Mouse (Mus musculus): ENCODE measurements around the gene Tff2. TPM values are rescaled to one million over a fixed set of nuclear protein-coding genes. Genes with fewer than 3 reads are reported as not detected.

The Tff2 gene
- polyA plus RNA-seq, 1 experiment from 2014 or later = not detected

DNA sequence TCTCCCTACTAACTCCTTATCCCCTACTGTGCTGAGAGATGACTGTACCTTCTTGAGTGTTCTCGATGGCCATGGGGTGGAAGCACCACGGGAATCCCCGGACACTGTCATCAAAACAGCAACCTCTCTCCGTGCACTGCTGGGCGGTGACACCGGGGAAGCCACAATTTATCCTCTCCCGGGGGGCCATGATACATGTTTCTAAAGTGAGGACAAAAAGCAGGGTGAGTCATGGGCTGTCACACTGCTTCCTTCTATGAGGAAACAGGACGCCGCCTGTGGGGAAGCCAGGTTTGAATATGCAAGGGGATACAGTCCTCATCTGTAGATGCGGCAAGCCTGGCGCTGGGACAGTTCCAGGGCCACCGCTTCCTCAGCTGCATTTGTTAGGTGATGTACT lies 18.5 kb upstream of the Tff2 start:
- H3K9ac ChIP-seq = no peak overlapping the region
- H3K4me1 ChIP-seq = 0 out of 2 replicates have a peak, but pooled peaks cover 4% of the 10 kb centered on the region
- no peaks in the 10 kb centered on the region for H3K9me3 ChIP-seq (replicated peaks)
- H3K27me3 ChIP-seq = no peaks in the 10 kb centered on the region; the same call in 1 of the 2 replicates
- ATAC-seq (ENCODE audit: low FRiP score) = no peak
- H3K4me3 ChIP-seq = no peak overlapping the region
- H3K4me2 ChIP-seq (replicated peaks) = no peak overlapping the region
- H3K36me3 ChIP-seq = no peaks in the 10 kb centered on the region
- 88% methylated on average over 12 of the region's 12 CpGs for WGBS
- H3K27ac ChIP-seq = no peak overlapping the region

DNA sequence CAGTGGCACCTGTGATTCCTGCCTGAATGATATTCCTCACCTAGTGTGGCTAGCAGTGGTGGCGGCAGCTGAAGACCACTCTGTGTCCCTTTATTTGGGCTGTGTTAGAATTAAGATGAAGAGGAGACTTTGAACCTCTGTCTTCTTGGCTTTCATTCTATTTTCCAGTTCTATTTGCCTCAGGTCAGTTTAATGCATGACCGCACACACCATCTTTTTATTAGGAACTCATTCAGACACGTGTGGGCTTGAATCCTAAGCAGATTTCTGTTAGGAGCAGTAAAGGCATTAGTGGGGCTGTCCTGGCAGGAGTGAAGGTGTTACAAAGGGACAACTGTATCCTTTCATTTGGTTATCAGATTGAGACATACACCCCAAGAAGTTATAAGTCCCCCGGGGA lies 16.2 kb upstream of the Tff2 start:
- Histone ChIP-seq H3K27ac (no peak overlapping the region), H3K9ac (no peak overlapping the region), H3K36me3 (no peaks in the 10 kb centered on the region), H3K4me1 (0 out of 2 replicates have a peak, but pooled peaks cover 4% of the 10 kb centered on the region), H3K4me3 (no peak overlapping the region), H3K9me3 (replicated peaks) (no peaks in the 10 kb centered on the region), H3K27me3 (no peaks in the 10 kb centered on the region; the same call in 1 of the 2 replicates), H3K4me2 (replicated peaks) (no peak overlapping the region)
- WGBS = 74% methylated on average over 4 of the region's 4 CpGs
- no peak for ATAC-seq (ENCODE audit: low FRiP score)

DNA sequence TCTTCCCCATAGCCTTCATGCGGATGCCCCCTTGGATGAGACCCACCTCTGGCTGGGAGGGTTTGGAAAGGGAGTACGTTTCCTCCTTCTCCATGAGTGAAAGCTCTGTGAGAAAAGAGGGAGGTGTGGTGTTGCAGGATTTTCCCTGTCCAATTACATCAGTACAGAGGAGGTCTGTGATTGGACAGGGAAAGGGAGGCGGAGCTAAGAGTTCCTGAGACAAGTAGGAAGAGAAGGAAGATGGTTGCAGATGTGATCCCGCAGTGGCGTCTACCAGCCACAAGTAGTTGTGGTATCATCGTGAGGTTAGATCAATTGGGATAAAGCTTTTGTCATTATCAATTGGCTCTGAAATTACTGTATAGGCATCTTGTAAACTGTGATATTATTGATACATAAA lies 13.8 kb upstream of the Tff2 start:
- H3K36me3 ChIP-seq = no peaks in the 10 kb centered on the region
- no peak overlapping the region for H3K9ac ChIP-seq
- H3K4me2 ChIP-seq (replicated peaks) = no peak overlapping the region
- ATAC-seq (ENCODE audit: low FRiP score) = no peak
- H3K27ac ChIP-seq = no peak overlapping the region
- H3K9me3 ChIP-seq (replicated peaks) = no peaks in the 10 kb centered on the region
- 0 out of 2 replicates have a peak, but pooled peaks cover 4% of the 10 kb centered on the region for H3K4me1 ChIP-seq
- no peak overlapping the region for H3K4me3 ChIP-seq
- no peaks in the 10 kb centered on the region for H3K27me3 ChIP-seq
- WGBS = 77% methylated on average over 6 of the region's 6 CpGs

DNA sequence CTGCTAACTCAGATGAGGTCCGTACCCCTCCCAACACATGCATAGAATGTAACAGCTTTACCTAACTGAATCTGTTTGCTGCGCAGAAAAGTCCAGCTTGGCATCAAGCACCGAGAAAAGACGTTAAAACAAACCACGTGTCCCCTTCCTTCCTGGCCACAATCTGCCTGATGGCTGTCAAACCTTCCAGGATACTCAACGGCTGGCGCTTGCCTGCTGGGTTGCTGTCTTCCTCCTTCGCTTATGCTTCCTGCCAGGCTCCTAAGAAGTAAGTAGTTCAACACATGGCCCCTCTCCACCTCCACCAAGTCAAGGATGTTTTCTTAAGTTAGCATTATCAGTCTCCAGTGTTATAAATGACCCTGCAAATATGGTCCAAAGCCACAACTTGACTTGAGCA lies 9.7 kb upstream of the Tff2 start:
- WGBS = 73% methylated on average over 8 of the region's 8 CpGs

DNA sequence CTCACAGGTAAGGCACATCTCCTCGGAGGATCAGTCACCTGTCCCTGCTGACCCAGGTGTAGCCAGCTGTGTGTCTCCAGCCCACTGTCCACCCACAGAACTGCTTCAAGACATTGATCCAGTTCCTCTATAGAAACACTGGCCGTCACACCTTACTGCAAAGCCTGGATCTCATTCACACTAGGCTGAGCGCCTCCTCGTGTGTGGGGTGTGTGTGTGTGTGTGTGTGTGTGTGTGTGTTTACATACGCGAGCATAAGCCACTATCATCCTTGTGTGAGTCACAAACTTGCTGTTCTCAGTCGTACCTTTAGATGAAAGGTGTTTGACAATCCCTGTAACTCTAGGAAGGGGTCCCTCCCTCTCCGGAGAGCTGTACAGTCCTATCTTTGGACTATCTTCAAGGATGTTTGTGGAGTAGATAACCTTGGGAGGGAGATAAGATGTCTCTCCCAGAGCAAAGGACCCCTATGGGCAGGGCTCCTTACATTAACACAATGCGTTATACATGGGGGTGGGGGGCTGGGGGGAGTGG lies 9.0 kb upstream of the Tff2 start:
- no peak overlapping the region for H3K4me2 ChIP-seq (replicated peaks)
- ATAC-seq (ENCODE audit: low FRiP score) = no peak
- H3K4me3 ChIP-seq = no peak overlapping the region
- H3K9me3 ChIP-seq (replicated peaks) = no peaks in the 10 kb centered on the region
- 92% methylated on average over 9 of the region's 9 CpGs for WGBS
- H3K27ac ChIP-seq = no peak overlapping the region
- H3K9ac ChIP-seq = no peak overlapping the region
- no peaks in the 10 kb centered on the region for H3K27me3 ChIP-seq
- H3K4me1 ChIP-seq = 0 out of 2 replicates have a peak, but pooled peaks cover 2% of the 10 kb centered on the region
- H3K36me3 ChIP-seq = no peaks in the 10 kb centered on the region

More for the DNA sequence above, 9.7 kb upstream of the Tff2 start:
- no peaks in the 10 kb centered on the region for H3K36me3 ChIP-seq
- H3K27me3 ChIP-seq = no peaks in the 10 kb centered on the region
- H3K4me2 ChIP-seq (replicated peaks) = no peak overlapping the region
- no peak overlapping the region for H3K9ac ChIP-seq
- no peak for ATAC-seq (ENCODE audit: low FRiP score)
- 0 out of 2 replicates have a peak, but pooled peaks cover 2% of the 10 kb centered on the region for H3K4me1 ChIP-seq
- no peaks in the 10 kb centered on the region for H3K9me3 ChIP-seq (replicated peaks)
- no peak overlapping the region for H3K4me3 ChIP-seq
- H3K27ac ChIP-seq = no peak overlapping the region

DNA sequence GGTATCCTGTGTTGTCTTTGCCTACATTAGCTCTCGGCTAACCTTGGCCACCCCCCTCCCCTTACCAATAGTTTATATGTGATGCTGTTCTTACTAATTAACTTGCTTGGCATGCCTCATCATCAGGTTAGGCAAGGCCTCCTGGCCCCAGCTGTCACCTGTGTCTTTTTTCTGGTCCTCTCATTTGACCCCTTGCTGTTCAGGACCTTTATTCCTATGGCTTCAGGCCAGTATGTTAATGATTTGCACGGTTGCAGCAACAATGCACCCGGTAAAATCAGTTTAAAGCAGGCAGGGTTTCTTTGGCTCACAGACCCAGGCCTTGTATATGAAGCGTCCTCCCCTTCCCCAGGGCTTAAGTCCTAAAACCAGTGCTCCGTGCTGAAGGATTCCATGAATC lies 8.4 kb upstream of the Tff2 start:
- 45% methylated on average over 5 of the region's 5 CpGs for WGBS
- Histone ChIP-seq H3K27ac (no peak overlapping the region), H3K4me3 (no peak overlapping the region), H3K9me3 (replicated peaks) (no peaks in the 10 kb centered on the region), H3K27me3 (no peaks in the 10 kb centered on the region), H3K4me2 (replicated peaks) (no peak overlapping the region), H3K4me1 (0 out of 2 replicates have a peak, but pooled peaks cover 2% of the 10 kb centered on the region), H3K36me3 (no peaks in the 10 kb centered on the region), H3K9ac (no peak overlapping the region)
- ATAC-seq (ENCODE audit: low FRiP score) = no peak

DNA sequence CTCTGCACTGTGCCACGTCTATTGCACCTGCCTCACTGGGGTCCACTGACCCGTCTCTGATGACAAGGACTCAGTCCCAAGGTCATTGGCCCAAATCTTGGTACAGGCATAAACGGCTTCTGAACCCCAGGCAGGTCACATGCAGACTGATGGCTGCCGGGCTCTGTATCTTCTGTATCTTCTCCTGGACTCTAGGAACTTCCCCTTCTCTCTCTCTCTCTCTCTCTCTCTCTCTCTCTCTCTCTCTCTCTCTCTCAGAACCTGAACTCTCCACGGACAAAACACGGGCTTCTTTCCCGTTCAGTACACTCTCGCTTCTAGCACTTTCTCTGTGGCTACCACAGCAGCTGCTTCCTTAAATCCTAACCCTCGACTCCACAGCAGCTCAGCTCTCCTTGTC lies 1.9 kb upstream of the Tff2 start:
- Histone ChIP-seq H3K4me1 (0 out of 2 replicates have a peak, but pooled peaks cover 3% of the 10 kb centered on the region), H3K36me3 (no peaks in the 10 kb centered on the region), H3K4me2 (replicated peaks) (no peak overlapping the region), H3K9me3 (replicated peaks) (no peaks in the 10 kb centered on the region; the same call in 1 of the 2 replicates), H3K27ac (no peak overlapping the region), H3K4me3 (no peak overlapping the region), H3K27me3 (0 out of 2 replicates have a peak, but pooled peaks cover 6% of the 10 kb centered on the region), H3K9ac (no peak overlapping the region)
- 84% methylated on average over 9 of the region's 9 CpGs for WGBS
- ATAC-seq (ENCODE audit: low FRiP score) = no peak

DNA sequence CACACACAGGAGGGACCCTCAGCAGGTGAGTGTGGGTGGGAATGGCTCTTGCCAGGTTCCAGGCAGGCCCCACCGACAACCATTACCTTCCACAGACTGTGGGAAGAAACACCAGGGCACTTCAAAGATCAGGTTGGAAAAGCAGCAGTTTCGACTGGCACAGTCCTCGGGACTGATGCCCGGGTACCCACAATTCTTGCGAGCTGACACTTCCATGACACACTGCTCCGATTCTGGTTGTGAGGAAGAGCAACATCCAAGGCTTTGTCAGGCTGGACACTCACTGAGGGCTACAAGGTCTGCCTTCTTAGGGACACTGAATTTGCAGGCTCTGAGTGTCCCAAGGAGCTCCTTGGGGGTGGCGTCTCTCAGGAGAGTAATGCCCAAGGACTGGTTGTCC lies 2.0 kb downstream of the Tff2 start:
- H3K4me1 ChIP-seq = 0 out of 2 replicates have a peak, but pooled peaks cover 3% of the 10 kb centered on the region
- no peak overlapping the region for H3K4me3 ChIP-seq
- H3K4me2 ChIP-seq (replicated peaks) = no peak overlapping the region
- H3K27me3 ChIP-seq = peaks cover 6% of the 10 kb centered on the region; the same call in 1 of the 2 replicates
- no peak overlapping the region for H3K9ac ChIP-seq
- no peak for ATAC-seq (ENCODE audit: low FRiP score)
- H3K27ac ChIP-seq = no peak overlapping the region
- WGBS = 91% methylated on average over 7 of the region's 7 CpGs
- H3K9me3 ChIP-seq (replicated peaks) = no peaks in the 10 kb centered on the region; the same call in 1 of the 2 replicates
- H3K36me3 ChIP-seq = no peaks in the 10 kb centered on the region

DNA sequence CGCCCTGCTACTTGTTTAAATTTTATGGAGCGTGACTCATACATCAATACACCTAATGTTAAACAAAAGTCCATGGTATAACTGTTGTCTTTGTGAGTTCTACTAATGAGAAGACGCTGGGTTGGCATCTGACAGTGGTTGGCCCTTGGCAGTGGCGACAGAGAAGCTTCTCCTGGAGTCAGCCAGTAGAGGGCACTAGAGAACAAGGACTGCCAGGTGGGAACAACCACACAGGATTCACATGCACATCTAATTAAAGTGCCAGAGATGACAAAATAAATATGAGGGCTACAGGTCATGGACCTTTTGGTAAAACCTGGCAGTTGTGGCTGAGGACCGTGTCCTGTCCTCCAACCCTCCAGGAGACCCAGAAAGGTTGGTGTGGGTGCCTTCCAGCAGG lies 5.7 kb downstream of the Tff2 start:
- Histone ChIP-seq H3K9ac (no peak overlapping the region), H3K9me3 (replicated peaks) (no peaks in the 10 kb centered on the region), H3K27me3 (peaks cover 6% of the 10 kb centered on the region; the same call in 1 of the 2 replicates), H3K4me3 (no peak overlapping the region), H3K4me2 (replicated peaks) (no peak overlapping the region), H3K27ac (no peak overlapping the region), H3K36me3 (no peaks in the 10 kb centered on the region), H3K4me1 (no peaks in the 10 kb centered on the region)
- peak; percentile 26; the same call in 1 of the 2 replicates for ATAC-seq (ENCODE audit: low FRiP score)
- WGBS = 23% methylated on average over 5 of the region's 5 CpGs

DNA sequence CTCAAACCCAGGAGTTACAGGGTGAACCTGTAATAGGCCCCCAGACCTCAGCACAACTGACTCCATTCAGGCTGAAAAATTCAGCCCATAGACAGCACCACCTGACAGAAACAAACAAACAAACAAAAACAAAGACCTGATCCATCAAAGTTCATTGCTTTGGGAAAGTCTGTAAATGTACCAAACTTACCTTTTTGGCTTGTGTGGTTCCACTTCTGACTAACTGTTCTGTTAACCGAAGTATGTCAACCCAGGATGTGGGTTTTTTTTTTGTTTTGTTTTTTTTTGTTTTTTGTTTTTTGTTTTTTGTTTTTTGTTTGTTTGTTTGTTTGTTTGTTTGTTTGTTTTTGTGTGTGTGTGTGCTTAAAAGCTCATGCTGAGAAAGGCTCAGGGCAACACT lies 7.3 kb downstream of the Tff2 start:
- Histone ChIP-seq H3K36me3 (no peaks in the 10 kb centered on the region), H3K9ac (no peak overlapping the region), H3K4me3 (no peak overlapping the region), H3K27me3 (no peaks in the 10 kb centered on the region; the same call in 1 of the 2 replicates), H3K9me3 (replicated peaks) (no peaks in the 10 kb centered on the region), H3K4me2 (replicated peaks) (no peak overlapping the region), H3K4me1 (no peaks in the 10 kb centered on the region), H3K27ac (no peak overlapping the region)
- no peak for ATAC-seq (ENCODE audit: low FRiP score)
- WGBS = 90% methylated on average over 1 of the region's 1 CpGs

DNA sequence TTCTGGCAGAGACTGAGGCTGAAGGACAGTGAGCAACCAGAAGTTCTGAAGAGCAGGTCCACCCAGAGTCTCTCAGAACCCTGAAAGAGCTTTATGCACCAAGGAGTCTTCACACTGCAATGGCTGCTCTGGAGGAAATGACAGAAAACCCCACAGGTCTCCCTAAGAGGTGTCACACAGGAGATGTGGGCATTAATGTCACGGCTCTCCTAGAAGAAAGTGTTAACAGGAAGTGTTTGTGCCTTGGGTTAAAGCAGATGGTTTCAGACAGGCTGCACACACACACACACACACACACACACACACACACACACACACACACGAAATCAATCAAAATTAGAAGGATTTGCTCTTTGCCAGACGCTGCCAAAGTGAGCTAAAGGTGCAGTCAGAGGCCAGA lies 7.8 kb downstream of the Tff2 start:
- Histone ChIP-seq H3K36me3 (no peaks in the 10 kb centered on the region), H3K4me3 (no peak overlapping the region), H3K4me1 (no peaks in the 10 kb centered on the region), H3K9me3 (replicated peaks) (no peaks in the 10 kb centered on the region), H3K27ac (no peak overlapping the region), H3K4me2 (replicated peaks) (no peak overlapping the region), H3K27me3 (no peaks in the 10 kb centered on the region; the same call in 1 of the 2 replicates), H3K9ac (no peak overlapping the region)
- ATAC-seq (ENCODE audit: low FRiP score) = no peak
- 58% methylated on average over 3 of the region's 3 CpGs for WGBS

DNA sequence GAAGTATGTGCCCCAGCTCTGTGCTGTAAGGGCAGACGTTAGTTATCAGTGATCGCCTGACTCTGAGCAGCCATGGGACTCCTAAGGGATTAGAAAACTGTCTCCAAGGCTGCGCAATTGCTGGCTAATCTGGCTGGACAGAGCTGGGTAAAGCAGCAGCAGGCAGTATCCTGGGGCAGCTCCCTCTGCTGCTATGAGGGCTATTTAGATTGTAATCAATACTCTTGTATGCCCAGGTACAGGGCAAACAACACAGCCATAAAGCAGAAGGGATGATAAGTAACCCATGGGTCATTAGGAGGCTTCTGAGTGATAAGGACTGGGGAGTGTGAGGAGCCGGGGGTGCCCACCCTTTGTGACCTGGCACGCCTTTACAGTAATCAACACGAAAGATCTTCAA lies 9.2 kb downstream of the Tff2 start:
- Histone ChIP-seq H3K9ac (no peak overlapping the region), H3K4me1 (no peaks in the 10 kb centered on the region), H3K27me3 (no peaks in the 10 kb centered on the region; the same call in 1 of the 2 replicates), H3K36me3 (no peaks in the 10 kb centered on the region), H3K9me3 (replicated peaks) (no peaks in the 10 kb centered on the region), H3K4me2 (replicated peaks) (no peak overlapping the region), H3K27ac (no peak overlapping the region), H3K4me3 (no peak overlapping the region)
- no peak for ATAC-seq (ENCODE audit: low FRiP score)
- WGBS = 83% methylated on average over 6 of the region's 6 CpGs

DNA sequence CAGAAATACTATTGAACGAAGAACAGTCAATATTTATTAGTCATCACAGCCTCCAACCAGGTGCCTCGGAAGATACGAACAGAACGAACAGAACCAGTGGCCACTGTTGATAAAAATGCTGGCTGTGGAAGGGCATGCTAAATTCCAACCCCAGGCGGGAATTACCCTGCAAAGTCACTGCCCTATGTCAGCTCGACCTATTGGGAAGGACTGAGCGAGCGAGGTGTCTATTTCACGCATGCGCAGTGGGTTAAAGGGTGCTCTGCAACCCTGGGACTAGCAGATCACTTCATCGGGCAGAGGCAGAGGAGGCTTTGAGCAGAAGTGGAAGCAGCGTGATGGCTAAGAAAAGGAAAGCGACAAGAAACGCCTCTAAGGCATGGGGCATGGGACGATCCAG lies 10.3 kb downstream of the Tff2 start:
- Histone ChIP-seq H3K9ac (no peak overlapping the region), H3K4me1 (peaks cover 4% of the 10 kb centered on the region), H3K27me3 (no peaks in the 10 kb centered on the region; the same call in 1 of the 2 replicates), H3K4me2 (replicated peaks) (no peak overlapping the region), H3K4me3 (no peak overlapping the region), H3K27ac (no peak overlapping the region), H3K9me3 (replicated peaks) (no peaks in the 10 kb centered on the region), H3K36me3 (no peaks in the 10 kb centered on the region)
- WGBS = 79% methylated on average over 15 of the region's 15 CpGs
- ATAC-seq (ENCODE audit: low FRiP score) = no peak
